Mouse (Mus musculus): ENCODE results near the gene Rras2. TPM values are rescaled to one million over a fixed set of nuclear protein-coding genes. Genes with fewer than 3 reads are reported as not detected.

The Rras2 gene
- total RNA-seq, 1 experiment: 44.0 TPM

DNA sequence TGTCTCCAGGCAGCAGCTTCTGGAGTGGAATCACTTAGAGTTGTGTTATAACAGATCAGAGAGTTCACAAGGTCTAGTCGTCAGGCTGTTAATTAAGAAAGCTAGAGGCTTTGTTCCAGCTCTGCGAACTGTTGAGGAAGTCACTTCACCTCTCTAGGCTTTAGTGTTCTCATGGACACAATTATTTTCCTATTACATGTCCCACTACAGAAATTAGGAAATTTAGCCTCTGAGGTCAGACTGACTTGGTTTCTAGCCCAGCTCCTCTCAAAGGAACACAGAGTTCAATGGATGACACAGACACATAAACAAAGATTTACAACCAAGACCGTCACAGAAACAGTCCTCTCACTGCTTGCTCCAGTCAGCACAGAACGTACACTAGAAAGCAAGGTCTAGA lies 31.6 kb upstream of the Rras2 start:
- TF ChIP-seq MAFK (IDR thresholded peaks at IDR 0.05; ENCODE audit: insufficient read depth, low read depth, low read length): no peak
- TF ChIP-seq ZC3H11A (IDR thresholded peaks at IDR 0.05; ENCODE audit: borderline replicate concordance, low read depth, low read length): no peak
- TF ChIP-seq HCFC1 (IDR thresholded peaks at IDR 0.05; ENCODE audit: borderline replicate concordance, insufficient read depth, low read length): no peak
- TF ChIP-seq CHD2 (IDR thresholded peaks at IDR 0.05; ENCODE audit: low read depth, low read length): no peak
- no peak for TF ChIP-seq ZNF384 (IDR thresholded peaks at IDR 0.05; ENCODE audit: low read depth, low read length)
- Histone ChIP-seq H3K9me3 (ENCODE audit: control insufficient read depth, insufficient read depth, low read depth, low read length) (no peaks in the 10 kb centered on the region), H3K27ac (ENCODE audit: insufficient read depth, low read depth, low read length, poor library complexity, severe bottlenecking) (no peak overlapping the region), H3K4me1 (ENCODE audit: control insufficient read depth in 2 of 2, insufficient read depth in 2 of 2, low read length in 2 of 2, poor library complexity in 1 of 2) (no peaks in the 10 kb centered on the region), H3K9ac (ENCODE audit: insufficient read depth, low read depth, low read length, poor library complexity, severe bottlenecking) (no peak overlapping the region), H3K36me3 (ENCODE audit: control insufficient read depth, insufficient read depth, low read length, poor library complexity, severe bottlenecking) (no peaks in the 10 kb centered on the region), H3K4me3 (ENCODE audit: insufficient read depth in 1 of 2, low read depth in 1 of 2, low read length in 2 of 2, poor library complexity in 1 of 2, severe bottlenecking in 1 of 2) (no peak overlapping the region)
- in situ Hi-C loops (cut with MboI; ENCODE audit: low sequenced_read_pairs in 2 of 2, unreplicated experiment in 2 of 2): no loop called here
- no peak for DNase-seq (ENCODE audit: low read depth, low spot score)

GRCm38 (mm10) chr7:114145841-114146240 lies 28.3 kb upstream of the Rras2 start:
- Histone ChIP-seq H3K9me3 (ENCODE audit: control insufficient read depth, insufficient read depth, low read depth, low read length) (no peaks in the 10 kb centered on the region), H3K4me3 (ENCODE audit: insufficient read depth in 1 of 2, low read depth in 1 of 2, low read length in 2 of 2, poor library complexity in 1 of 2, severe bottlenecking in 1 of 2) (no peak overlapping the region), H3K36me3 (ENCODE audit: control insufficient read depth, insufficient read depth, low read length, poor library complexity, severe bottlenecking) (no peaks in the 10 kb centered on the region), H3K9ac (ENCODE audit: insufficient read depth, low read depth, low read length, poor library complexity, severe bottlenecking) (no peak overlapping the region), H3K27ac (ENCODE audit: insufficient read depth, low read depth, low read length, poor library complexity, severe bottlenecking) (no peak overlapping the region), H3K4me1 (ENCODE audit: control insufficient read depth in 2 of 2, insufficient read depth in 2 of 2, low read length in 2 of 2, poor library complexity in 1 of 2) (no peaks in the 10 kb centered on the region)
- no peak for DNase-seq (ENCODE audit: low read depth, low spot score)
- in situ Hi-C loops (cut with MboI; ENCODE audit: low sequenced_read_pairs in 2 of 2, unreplicated experiment in 2 of 2): no loop called here
- TF ChIP-seq ZC3H11A (IDR thresholded peaks at IDR 0.05; ENCODE audit: borderline replicate concordance, low read depth, low read length) (no peak), HCFC1 (IDR thresholded peaks at IDR 0.05; ENCODE audit: borderline replicate concordance, insufficient read depth, low read length) (no peak), MAFK (IDR thresholded peaks at IDR 0.05; ENCODE audit: insufficient read depth, low read depth, low read length) (no peak), ZNF384 (IDR thresholded peaks at IDR 0.05; ENCODE audit: low read depth, low read length) (no peak), CHD2 (IDR thresholded peaks at IDR 0.05; ENCODE audit: low read depth, low read length) (no peak)

- Histone ChIP-seq H3K36me3 (ENCODE audit: control insufficient read depth, insufficient read depth, low read length, poor library complexity, severe bottlenecking) (no peaks in the 10 kb centered on the region), H3K4me1 (ENCODE audit: control insufficient read depth in 2 of 2, insufficient read depth in 2 of 2, low read length in 2 of 2, poor library complexity in 1 of 2) (no peaks in the 10 kb centered on the region)
- DNase-seq (ENCODE audit: low read depth, low spot score): no peak
Observed at GRCm38 (mm10) chr7:114142151-114142798, 24.7 kb upstream of the Rras2 start.

DNA sequence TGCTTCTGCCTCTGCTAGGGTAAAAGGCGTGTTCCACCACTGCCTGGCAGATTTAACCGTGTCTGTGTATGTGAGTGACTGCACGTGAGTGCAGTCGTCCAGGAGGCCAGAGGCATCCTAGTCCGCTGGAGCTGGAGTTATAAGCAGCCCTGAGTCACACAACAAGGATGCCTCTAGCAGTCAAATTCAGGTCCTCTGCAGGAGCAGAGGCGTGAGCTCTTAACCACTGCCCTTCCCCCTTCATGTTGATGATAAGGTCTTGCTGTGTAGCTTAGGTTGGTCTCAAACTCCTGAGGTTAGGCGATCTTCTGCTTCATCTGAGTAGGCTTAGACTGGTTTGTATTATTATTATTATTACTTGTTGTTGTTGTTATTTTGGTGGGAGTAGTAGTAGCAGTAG lies 22.4 kb upstream of the Rras2 start:
- H3K36me3 ChIP-seq (ENCODE audit: control insufficient read depth, insufficient read depth, low read length, poor library complexity, severe bottlenecking): no peaks in the 10 kb centered on the region
- no peak for TF ChIP-seq MAFK (IDR thresholded peaks at IDR 0.05; ENCODE audit: insufficient read depth, low read depth, low read length)
- no peak for TF ChIP-seq ZNF384 (IDR thresholded peaks at IDR 0.05; ENCODE audit: low read depth, low read length)
- no peak for TF ChIP-seq CHD2 (IDR thresholded peaks at IDR 0.05; ENCODE audit: low read depth, low read length)
- TF ChIP-seq HCFC1 (IDR thresholded peaks at IDR 0.05; ENCODE audit: borderline replicate concordance, insufficient read depth, low read length): no peak
- TF ChIP-seq ZC3H11A (IDR thresholded peaks at IDR 0.05; ENCODE audit: borderline replicate concordance, low read depth, low read length): no peak
- no peak overlapping the region for H3K4me3 ChIP-seq (ENCODE audit: insufficient read depth in 1 of 2, low read depth in 1 of 2, low read length in 2 of 2, poor library complexity in 1 of 2, severe bottlenecking in 1 of 2)
- H3K27ac ChIP-seq (ENCODE audit: insufficient read depth, low read depth, low read length, poor library complexity, severe bottlenecking): no peak overlapping the region
- peaks cover 0 to under 1% of the 10 kb centered on the region in 2 experiments; a peak in 1 of 4 replicates for H3K4me1 ChIP-seq (ENCODE audit: control insufficient read depth in 2 of 2, insufficient read depth in 2 of 2, low read length in 2 of 2, poor library complexity in 1 of 2)
- no peaks in the 10 kb centered on the region for H3K9me3 ChIP-seq (ENCODE audit: control insufficient read depth, insufficient read depth, low read depth, low read length)
- no peak overlapping the region for H3K9ac ChIP-seq (ENCODE audit: insufficient read depth, low read depth, low read length, poor library complexity, severe bottlenecking)
- DNase-seq (ENCODE audit: low read depth, low spot score): no peak
- in situ Hi-C loops (cut with MboI; ENCODE audit: low sequenced_read_pairs in 2 of 2, unreplicated experiment in 2 of 2): no loop called here

More at GRCm38 (mm10) chr7:114142151-114142798, 24.7 kb upstream of the Rras2 start:
- no peak overlapping the region for H3K27ac ChIP-seq (ENCODE audit: insufficient read depth, low read depth, low read length, poor library complexity, severe bottlenecking)
- TF ChIP-seq HCFC1 (IDR thresholded peaks at IDR 0.05; ENCODE audit: borderline replicate concordance, insufficient read depth, low read length) (no peak), CHD2 (IDR thresholded peaks at IDR 0.05; ENCODE audit: low read depth, low read length) (no peak), ZNF384 (IDR thresholded peaks at IDR 0.05; ENCODE audit: low read depth, low read length) (no peak), ZC3H11A (IDR thresholded peaks at IDR 0.05; ENCODE audit: borderline replicate concordance, low read depth, low read length) (no peak), MAFK (IDR thresholded peaks at IDR 0.05; ENCODE audit: insufficient read depth, low read depth, low read length) (no peak)
- H3K4me3 ChIP-seq (ENCODE audit: insufficient read depth in 1 of 2, low read depth in 1 of 2, low read length in 2 of 2, poor library complexity in 1 of 2, severe bottlenecking in 1 of 2): no peak overlapping the region
- H3K9ac ChIP-seq (ENCODE audit: insufficient read depth, low read depth, low read length, poor library complexity, severe bottlenecking): no peak overlapping the region
- no peaks in the 10 kb centered on the region for H3K9me3 ChIP-seq (ENCODE audit: control insufficient read depth, insufficient read depth, low read depth, low read length)
- in situ Hi-C loops (cut with MboI; ENCODE audit: low sequenced_read_pairs in 2 of 2, unreplicated experiment in 2 of 2): no loop called here
